Mouse (Mus musculus) left cerebral cortex, adult 2 months (tissue): ENCODE results near the gene Ptchd4. TPM values are rescaled to one million over a fixed set of nuclear protein-coding genes. Genes with fewer than 3 reads are reported as not detected.

Experiments used
- DNase-seq, 2 experiments: peaks; one replicate each; pipeline ENCODE4 v3.0.0; 2021 to 2022; ENCODE audit warnings: low spot score in 2 of 2, mixed read lengths in 1 of 2; ENCODE audit errors: extremely low spot score in 1 of 2
- H3K27ac ChIP-seq: fragments of 200-600 bp; 2 replicates; pipeline ENCODE4 v1.8.1; 2022
- H3K4me3 ChIP-seq: fragments of 200-600 bp; 2 replicates; pipeline ENCODE4 v1.8.1; 2022
- CTCF ChIP-seq: fragments of 200-600 bp; IDR thresholded peaks from 2 replicates; pipeline ENCODE4 v1.8.1; 2022; ENCODE audit warnings: antibody characterized with exemption, mild to moderate bottlenecking, moderate library complexity
- intact Hi-C: fragments of 180-260 bp; cut with DNase I; formaldehyde crosslinking; loops from one replicate; pipeline ENCODE4 v1.15.1; 2025
- long read RNA-seq, 2 experiments: library from polyadenylated mRNA; stranded (forward); transcript quantifications; one replicate each; pipeline ENCODE4 v2.0.0; 2021; ENCODE audit warnings: borderline mapping rate in 2 of 2
- total RNA-seq, 2 experiments: library from RNA; stranded (reverse); gene quantifications; 2 replicates each; pipeline ENCODE4 v1.2.3; 2021

Gene Ptchd4
- 10 to 100 TPM; 12.5 to 13.0 TPM for total RNA-seq
- long read RNA-seq, experiment 1, partial matches to known transcripts = 0 of 3 reads
- long read RNA-seq, experiment 1, other reads (novel, unspliced or antisense) = 2 of 3 reads
- long read RNA-seq, experiment 2, full-length matches to known transcripts = 3 of 8 reads
- long read RNA-seq, experiment 2, partial matches to known transcripts = 1 of 8 reads
- long read RNA-seq, experiment 2, other reads (novel, unspliced or antisense) = 4 of 8 reads

- intact Hi-C loops = loop anchor here (2.0 to 10.0 kb wide), 4 partner anchors 41 to 811 kb away; no protein-coding TSS in a partner anchor
- DNase-seq = peak; percentile 54 to 62
- H3K4me3 ChIP-seq = peak within 1 kb of the TSS; percentile 54
- H3K27ac ChIP-seq = peak within 1 kb of the TSS; percentile 90
- peak; percentile 42 for TF ChIP-seq CTCF
These were observed at the start of gene Ptchd4 for GRCm38 (mm10) chr17:42315669-42316611. TSS of gene Ptchd4 (plus strand) at chr17:42315947.

DNA sequence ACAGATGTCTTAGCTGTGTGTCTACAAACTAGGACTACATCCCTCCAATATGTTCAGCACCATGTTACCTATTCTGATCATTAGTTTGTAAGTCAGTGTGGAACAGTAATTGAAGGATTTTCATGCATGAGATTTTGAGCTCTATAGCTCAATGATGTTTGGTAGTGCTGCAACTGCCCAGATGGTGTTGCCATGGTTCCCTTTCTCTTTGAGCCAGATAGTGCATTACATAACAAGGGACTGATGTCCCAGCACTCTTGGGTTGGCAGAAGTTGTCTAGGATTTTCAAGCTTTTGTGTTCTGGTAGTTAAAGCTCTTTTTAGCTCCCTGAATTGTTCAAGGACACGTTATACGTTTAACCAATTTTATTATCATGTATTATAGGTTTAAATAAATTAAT is 38.9 kb upstream of the Ptchd4 start:
- H3K4me3 ChIP-seq = no peak overlapping the region
- no peak for DNase-seq
- TF ChIP-seq CTCF = no peak
- intact Hi-C loops = no loop called here
- no peak overlapping the region for H3K27ac ChIP-seq

- intact Hi-C loops = no loop called here
- TF ChIP-seq CTCF = no peak
- H3K27ac ChIP-seq = no peak overlapping the region
- DNase-seq = no peak
- no peak overlapping the region for H3K4me3 ChIP-seq
These were observed 31.4 kb upstream of the Ptchd4 start for GRCm38 (mm10) chr17:42284391-42284790.

DNA sequence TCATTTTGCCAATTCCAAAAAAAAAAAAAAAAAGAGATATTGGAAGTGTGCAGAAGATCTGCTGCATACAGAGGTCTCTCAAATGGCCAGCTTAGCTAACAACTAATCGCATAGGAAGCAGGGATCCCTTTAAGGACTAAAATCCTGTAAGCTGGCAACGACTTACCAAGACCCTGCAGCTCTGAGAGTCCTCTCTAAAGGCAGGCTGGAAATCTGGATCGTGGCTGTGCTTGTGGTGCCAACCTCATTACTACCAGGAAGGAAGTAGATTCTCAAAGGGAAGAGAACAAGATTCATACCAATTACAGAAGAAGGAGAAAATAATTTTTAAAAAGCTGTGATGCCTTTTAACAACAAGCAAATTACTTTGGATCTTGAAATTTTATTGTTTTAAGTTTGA is 29.5 kb upstream of the Ptchd4 start:
- Histone ChIP-seq H3K4me3 (no peak overlapping the region), H3K27ac (no peak overlapping the region)
- no peak for TF ChIP-seq CTCF
- DNase-seq = no peak
- intact Hi-C loops = no loop called here

GRCm38 (mm10) chr17:42290341-42290740 is 25.4 kb upstream of the Ptchd4 start:
- H3K4me3 ChIP-seq = no peak overlapping the region
- no peak for DNase-seq
- H3K27ac ChIP-seq = no peak overlapping the region
- TF ChIP-seq CTCF = no peak
- intact Hi-C loops = no loop called here

DNA sequence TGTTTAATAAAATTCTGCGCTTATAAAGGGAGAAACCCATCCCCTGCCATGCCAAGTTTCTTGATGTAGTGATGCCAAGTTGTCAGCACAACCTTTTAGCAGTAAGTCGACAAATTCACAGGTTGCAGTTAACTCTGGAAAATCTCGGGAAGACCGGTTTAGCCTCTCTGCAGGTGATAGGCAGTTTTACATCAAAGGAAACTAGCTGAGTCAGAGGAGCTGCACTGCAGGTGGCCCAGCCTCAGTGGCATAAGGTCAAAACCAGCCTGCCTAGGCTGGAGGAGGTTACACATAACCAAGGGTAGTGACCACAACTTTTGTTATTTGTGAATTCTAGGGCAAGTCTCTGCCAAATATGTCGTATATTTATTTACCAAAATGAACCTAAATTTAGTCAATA is 24.0 kb upstream of the Ptchd4 start:
- intact Hi-C loops = no loop called here
- DNase-seq = no peak
- TF ChIP-seq CTCF = no peak

GRCm38 (mm10) chr17:42297986-42298385 is 17.8 kb upstream of the Ptchd4 start:
- Histone ChIP-seq H3K4me3 (no peak overlapping the region), H3K27ac (no peak overlapping the region)
- no peak for DNase-seq
- peak; percentile 31 for TF ChIP-seq CTCF
- intact Hi-C loops = no loop called here

More for the DNA sequence above, 24.0 kb upstream of the Ptchd4 start:
- Histone ChIP-seq H3K4me3 (no peak overlapping the region), H3K27ac (no peak overlapping the region)

DNA sequence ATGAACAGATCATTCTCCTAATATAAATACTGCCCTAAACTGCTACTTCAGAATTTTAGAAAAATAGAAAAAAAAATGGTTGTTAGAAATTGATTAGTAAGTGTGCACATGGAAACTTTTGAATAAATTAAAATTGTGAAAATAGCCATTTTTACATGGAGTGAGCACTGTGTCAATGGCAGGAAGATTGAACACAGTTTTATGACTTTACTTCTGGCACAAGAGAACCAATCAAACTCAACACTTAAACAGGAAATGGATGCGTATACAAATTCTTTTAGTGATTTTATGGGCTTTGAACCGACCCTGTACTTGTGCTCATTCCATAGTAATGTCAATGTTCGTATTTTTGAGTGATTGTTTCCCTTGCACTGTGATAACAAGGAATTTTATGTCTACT is 16.1 kb upstream of the Ptchd4 start:
- Histone ChIP-seq H3K4me3 (no peak overlapping the region), H3K27ac (no peak overlapping the region)
- intact Hi-C loops = loop anchor here (10.0 kb wide), 1 partner anchor 1325 kb away; no protein-coding TSS in a partner anchor
- TF ChIP-seq CTCF = no peak
- DNase-seq = no peak

DNA sequence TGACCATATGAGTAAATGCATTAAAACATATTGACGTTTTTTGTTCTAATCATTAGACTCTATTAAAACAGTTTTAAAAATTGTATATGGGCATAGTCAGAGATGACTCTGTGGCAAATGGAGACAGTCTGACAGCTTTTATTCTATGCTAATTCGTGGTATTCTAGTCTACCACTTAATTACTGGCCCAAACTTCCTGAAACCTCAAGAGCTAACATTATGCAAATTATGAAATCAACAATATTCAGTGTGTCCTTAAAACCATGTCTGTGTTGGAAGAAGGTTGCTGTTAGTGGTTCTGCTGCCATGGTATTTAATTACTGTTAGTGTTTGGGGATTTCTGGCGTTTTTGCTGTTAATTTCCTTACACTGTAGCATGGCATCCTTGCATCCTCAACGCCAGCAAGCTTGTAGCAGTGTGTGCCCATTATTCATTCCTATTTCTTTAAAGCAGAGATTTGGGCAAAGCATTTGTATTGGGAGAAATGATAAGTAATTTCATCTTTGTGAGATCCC is 12.6 kb upstream of the Ptchd4 start:
- intact Hi-C loops = loop anchor here (10.0 kb wide), 1 partner anchor 1328 kb away; no protein-coding TSS in a partner anchor
- no peak for TF ChIP-seq CTCF
- no peak for DNase-seq
- no peak overlapping the region for H3K27ac ChIP-seq
- no peak overlapping the region for H3K4me3 ChIP-seq

GRCm38 (mm10) chr17:42304262-42304661 is 11.5 kb upstream of the Ptchd4 start:
- intact Hi-C loops = loop anchor here (10.0 kb wide), 1 partner anchor 1329 kb away; no protein-coding TSS in a partner anchor
- no peak for DNase-seq
- Histone ChIP-seq H3K27ac (no peak overlapping the region), H3K4me3 (no peak overlapping the region)
- TF ChIP-seq CTCF = peak; percentile 54

DNA sequence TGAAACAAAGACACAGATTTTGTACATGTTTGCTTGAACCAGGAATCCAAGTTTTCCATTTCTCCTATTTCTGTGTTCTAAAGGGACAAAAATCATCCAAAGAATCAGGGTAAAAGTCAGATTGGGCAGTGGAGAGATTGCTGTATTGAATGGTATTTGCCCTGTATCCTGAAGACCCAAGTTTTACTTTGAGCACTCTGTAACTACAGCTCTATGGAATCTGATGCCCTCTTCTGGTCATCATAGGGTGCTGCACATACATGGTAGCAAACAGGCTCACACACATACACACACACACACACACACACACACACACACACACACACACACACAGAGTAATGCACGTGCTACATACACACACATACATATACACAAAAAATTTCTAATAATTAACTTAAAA is 8.7 kb upstream of the Ptchd4 start:
- Histone ChIP-seq H3K4me3 (no peak overlapping the region), H3K27ac (no peak overlapping the region)
- intact Hi-C loops = loop anchor here (10.0 kb wide), 1 partner anchor 1332 kb away; no protein-coding TSS in a partner anchor
- no peak for DNase-seq
- TF ChIP-seq CTCF = no peak

- no peak for TF ChIP-seq CTCF
- Histone ChIP-seq H3K27ac (no peak overlapping the region), H3K4me3 (no peak overlapping the region)
- intact Hi-C loops = loop anchor here (10.0 kb wide), 1 partner anchor 805 kb away; no protein-coding TSS in a partner anchor
- no peak for DNase-seq
These were observed 5.6 kb upstream of the Ptchd4 start for GRCm38 (mm10) chr17:42310136-42310535.
